Mouse (Mus musculus) hindbrain, embryonic 15.5 days (tissue): Measurements from ENCODE around the gene Frmd6. TPM values are rescaled to one million over a fixed set of nuclear protein-coding genes. Genes with fewer than 3 reads are reported as not detected.

ENCODE experiments used
- ATAC-seq: fragments of 200-750 bp; cut with Nextera tagmentation; 2 replicates; pipeline ENCODE4 v1.8.0; 2017; ENCODE audit warnings: low read depth, moderate number of reproducible peaks, moderate TSS enrichment; ENCODE audit not compliant: low FRiP score
- H3K27ac ChIP-seq: fragments of 300-500 bp; sonication (generic); replicated peaks from 2 replicates; pipeline ENCODE4 v1.5.1; 2015; ENCODE audit warnings: mild to moderate bottlenecking, inconsistent platforms
- H3K27me3 ChIP-seq: fragments of 300-500 bp; sonication (generic); 2 replicates; pipeline ENCODE4 v1.6.1; 2015; ENCODE audit warnings: control low read depth, inconsistent platforms
- H3K36me3 ChIP-seq: fragments of 300-500 bp; sonication (generic); 2 replicates; pipeline ENCODE4 v1.6.1; 2015; ENCODE audit warnings: control low read depth, inconsistent platforms
- H3K4me1 ChIP-seq: fragments of 300-500 bp; sonication (generic); replicated peaks from 2 replicates; pipeline ENCODE4 v1.6.1; 2015; ENCODE audit warnings: control low read depth, inconsistent platforms
- H3K4me2 ChIP-seq: fragments of 300-500 bp; sonication (generic); 2 replicates; pipeline ENCODE4 v1.6.1; 2015; ENCODE audit warnings: moderate library complexity, mild to moderate bottlenecking, inconsistent platforms
- H3K4me3 ChIP-seq: fragments of 300-500 bp; sonication (generic); 2 replicates; pipeline ENCODE4 v1.5.1; 2015; ENCODE audit warnings: mild to moderate bottlenecking, inconsistent platforms
- H3K9ac ChIP-seq: fragments of 300-500 bp; sonication (generic); 2 replicates; pipeline ENCODE4 v1.6.1; 2015; ENCODE audit warnings: inconsistent platforms
- H3K9me3 ChIP-seq: fragments of 300-500 bp; sonication (generic); 2 replicates; pipeline ENCODE4 v1.6.1; 2016; ENCODE audit warnings: control low read depth, inconsistent platforms
- WGBS: fragments of 180-500 bp; shearing (Covaris S2); methylation state at CpG from one replicate; pipeline ENCODE4 v1.1.7; 2015; 5-methylcytosine and 5-hydroxymethylcytosine counted together
- polyA plus RNA-seq: library from polyadenylated mRNA; unstranded; fragments of >200 nt; fragmentation: Nextera tagmentation; extraction: Ambion mirVana; gene quantifications from 2 replicates; pipeline ENCODE4 v1.2.1, GENCODE M21; 2015

Gene Frmd6
- polyA plus RNA-seq, 1 experiment from 2014 or later: 8.9 TPM

DNA sequence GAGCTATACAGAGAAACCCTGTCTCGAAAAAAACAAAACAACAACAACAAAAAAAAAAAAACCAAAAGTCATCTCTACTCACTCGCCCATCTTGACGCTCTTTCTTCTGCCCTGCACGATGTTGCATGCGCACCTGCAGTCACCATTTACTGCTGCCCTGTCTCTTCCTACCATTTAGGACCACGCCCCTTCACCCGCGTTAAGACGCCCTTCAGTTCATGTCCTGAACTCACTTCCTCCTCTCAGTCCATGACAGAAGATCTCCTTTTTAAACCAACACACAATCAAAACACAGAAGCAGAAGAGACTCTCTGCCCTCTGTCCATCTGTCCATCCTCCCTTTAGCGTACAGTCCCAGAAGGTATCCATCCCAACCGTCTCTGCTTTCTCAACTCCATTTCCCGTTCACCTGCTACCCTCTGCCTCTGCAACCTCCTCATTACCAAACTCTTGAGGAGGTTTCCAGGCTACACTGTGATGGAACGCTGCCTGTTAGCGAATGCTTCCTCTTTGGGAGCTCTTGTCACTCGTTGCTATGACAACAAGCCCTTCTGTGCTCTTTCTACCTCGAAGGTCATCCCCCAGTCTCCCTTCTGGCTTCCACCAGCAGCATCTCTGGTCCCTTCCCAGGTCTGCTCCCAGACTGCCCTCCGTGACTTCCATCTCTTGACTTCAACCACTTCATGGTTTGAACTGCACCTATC, 86.5 kb downstream of the Frmd6 start:
- H3K27ac ChIP-seq: no peak overlapping the region
- H3K27me3 ChIP-seq: no peaks in the 10 kb centered on the region
- no peaks in the 10 kb centered on the region for H3K36me3 ChIP-seq
- H3K9me3 ChIP-seq: no peaks in the 10 kb centered on the region
- no peak overlapping the region for H3K9ac ChIP-seq
- H3K4me1 ChIP-seq: 0 out of 2 replicates have a peak, but pooled peaks cover 3% of the 10 kb centered on the region
- no peak for ATAC-seq
- no peak overlapping the region for H3K4me3 ChIP-seq
- WGBS: 62% methylated on average over 17 of the region's 17 CpGs
- no peak overlapping the region for H3K4me2 ChIP-seq

GRCm38 (mm10) chr12:70913429-70913828, 88.1 kb downstream of the Frmd6 start:
- no peak for ATAC-seq
- H3K36me3 ChIP-seq: no peaks in the 10 kb centered on the region
- H3K9ac ChIP-seq: no peak overlapping the region
- H3K9me3 ChIP-seq: no peaks in the 10 kb centered on the region
- H3K27me3 ChIP-seq: no peaks in the 10 kb centered on the region
- H3K4me3 ChIP-seq: no peak overlapping the region
- H3K4me2 ChIP-seq: no peak overlapping the region
- WGBS: 60% methylated on average over 3 of the region's 3 CpGs
- 0 out of 2 replicates have a peak, but pooled peaks cover 3% of the 10 kb centered on the region for H3K4me1 ChIP-seq
- no peak overlapping the region for H3K27ac ChIP-seq

DNA sequence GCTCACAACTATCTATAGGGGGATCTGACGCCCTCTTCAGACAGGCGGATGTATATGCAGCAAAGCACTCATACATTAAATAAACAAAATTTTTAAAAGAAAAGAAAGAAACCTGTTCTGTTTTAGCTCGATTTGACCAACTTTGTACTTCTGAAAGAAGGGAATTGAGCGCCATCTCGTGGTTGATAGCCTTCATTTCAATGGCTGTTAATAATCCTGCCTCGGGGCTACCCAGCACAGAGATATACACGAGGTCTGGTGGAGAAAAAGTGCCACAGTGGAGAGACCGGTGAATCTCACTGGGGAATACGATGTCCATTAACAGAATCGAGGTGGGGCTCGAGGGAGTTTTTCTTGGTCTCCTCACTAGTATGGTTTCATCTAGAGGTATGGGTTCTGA, 89.1 kb downstream of the Frmd6 start:
- no peaks in the 10 kb centered on the region for H3K27me3 ChIP-seq
- H3K4me2 ChIP-seq: no peak overlapping the region
- H3K9me3 ChIP-seq: no peaks in the 10 kb centered on the region
- 55% methylated on average over 11 of the region's 11 CpGs for WGBS
- no peak overlapping the region for H3K27ac ChIP-seq
- 0 out of 2 replicates have a peak, but pooled peaks cover 3% of the 10 kb centered on the region for H3K4me1 ChIP-seq
- no peak for ATAC-seq
- H3K36me3 ChIP-seq: no peaks in the 10 kb centered on the region
- H3K4me3 ChIP-seq: no peak overlapping the region
- H3K9ac ChIP-seq: no peak overlapping the region

DNA sequence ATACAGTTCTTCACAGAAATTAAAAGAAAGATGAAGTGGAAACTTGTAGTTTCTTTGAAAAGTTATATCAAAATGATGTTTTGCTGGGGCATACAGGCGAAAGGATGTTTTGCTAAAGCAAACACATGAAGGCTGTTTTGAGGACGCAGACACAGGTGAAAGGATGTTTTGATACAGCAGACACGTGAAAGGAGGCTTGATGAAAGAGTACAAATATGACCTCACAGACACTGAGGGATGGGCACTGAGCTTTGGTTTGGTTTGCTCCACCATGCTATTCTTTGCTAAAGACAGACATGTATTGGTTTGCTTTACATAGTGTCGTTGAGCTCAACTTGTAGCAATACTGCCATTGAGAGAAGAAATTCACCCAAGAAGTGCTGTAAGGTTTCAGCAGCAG, 104.5 kb downstream of the Frmd6 start:
- Histone ChIP-seq H3K4me3 (no peak overlapping the region), H3K4me2 (no peak overlapping the region), H3K9me3 (no peaks in the 10 kb centered on the region), H3K27me3 (no peaks in the 10 kb centered on the region), H3K4me1 (no peaks in the 10 kb centered on the region), H3K27ac (no peak overlapping the region), H3K36me3 (no peaks in the 10 kb centered on the region), H3K9ac (no peak overlapping the region)
- WGBS: 90% methylated on average over 4 of the region's 4 CpGs
- no peak for ATAC-seq

GRCm38 (mm10) chr12:70937150-70937549, 111.8 kb downstream of the Frmd6 start:
- 21% methylated on average over 10 of the region's 12 CpGs for WGBS
- Histone ChIP-seq H3K36me3 (peaks cover 7% of the 10 kb centered on the region; the same call in 1 of the 2 replicates), H3K9ac (peak overlapping the region; percentile 87), H3K27me3 (no peaks in the 10 kb centered on the region), H3K9me3 (no peaks in the 10 kb centered on the region), H3K4me2 (peak overlapping the region; percentile 61), H3K27ac (peak overlapping the region; percentile 88), H3K4me3 (peak overlapping the region; percentile 87), H3K4me1 (peaks cover 11% of the 10 kb centered on the region)
- ATAC-seq: peak; percentile 27; the same call in 1 of the 2 replicates

GRCm38 (mm10) chr12:70937571-70938384, 112.5 kb downstream of the Frmd6 start, which contains the start of gene Actr10:
TSS of gene Actr10 (plus strand) at chr12:70937857.
- peaks cover 12% of the 10 kb centered on the region for H3K36me3 ChIP-seq
- no peaks in the 10 kb centered on the region for H3K9me3 ChIP-seq
- H3K4me1 ChIP-seq: peaks cover 11% of the 10 kb centered on the region
- under 1% methylated on average over 59 of the region's 59 CpGs for WGBS
- H3K4me2 ChIP-seq: peak within 1 kb of the TSS; percentile 61
- no peaks in the 10 kb centered on the region for H3K27me3 ChIP-seq
- peak within 1 kb of the TSS; percentile 87 for H3K4me3 ChIP-seq
- peak; percentile 96 for ATAC-seq
- H3K27ac ChIP-seq: peak within 1 kb of the TSS; percentile 88
- H3K9ac ChIP-seq: peak within 1 kb of the TSS; percentile 87

- 98% methylated on average over 7 of the region's 7 CpGs for WGBS
- no peak overlapping the region for H3K9ac ChIP-seq
- no peak overlapping the region for H3K27ac ChIP-seq
- H3K4me3 ChIP-seq: no peak overlapping the region
- H3K9me3 ChIP-seq: no peaks in the 10 kb centered on the region
- H3K4me2 ChIP-seq: no peak overlapping the region
- H3K4me1 ChIP-seq: peaks cover 11% of the 10 kb centered on the region
- peaks cover 31% of the 10 kb centered on the region for H3K36me3 ChIP-seq
- no peak for ATAC-seq
- no peaks in the 10 kb centered on the region for H3K27me3 ChIP-seq
Measured at GRCm38 (mm10) chr12:70940806-70941205, 115.5 kb downstream of the Frmd6 start.

- Histone ChIP-seq H3K9me3 (no peaks in the 10 kb centered on the region), H3K27ac (no peak overlapping the region), H3K27me3 (no peaks in the 10 kb centered on the region), H3K9ac (no peak overlapping the region), H3K4me1 (peaks cover 6% of the 10 kb centered on the region), H3K4me2 (no peak overlapping the region), H3K4me3 (no peak overlapping the region), H3K36me3 (peaks cover 52% of the 10 kb centered on the region)
- WGBS: 95% methylated on average over 5 of the region's 5 CpGs
- no peak for ATAC-seq
Measured at GRCm38 (mm10) chr12:70944181-70944580, 118.9 kb downstream of the Frmd6 start.

DNA sequence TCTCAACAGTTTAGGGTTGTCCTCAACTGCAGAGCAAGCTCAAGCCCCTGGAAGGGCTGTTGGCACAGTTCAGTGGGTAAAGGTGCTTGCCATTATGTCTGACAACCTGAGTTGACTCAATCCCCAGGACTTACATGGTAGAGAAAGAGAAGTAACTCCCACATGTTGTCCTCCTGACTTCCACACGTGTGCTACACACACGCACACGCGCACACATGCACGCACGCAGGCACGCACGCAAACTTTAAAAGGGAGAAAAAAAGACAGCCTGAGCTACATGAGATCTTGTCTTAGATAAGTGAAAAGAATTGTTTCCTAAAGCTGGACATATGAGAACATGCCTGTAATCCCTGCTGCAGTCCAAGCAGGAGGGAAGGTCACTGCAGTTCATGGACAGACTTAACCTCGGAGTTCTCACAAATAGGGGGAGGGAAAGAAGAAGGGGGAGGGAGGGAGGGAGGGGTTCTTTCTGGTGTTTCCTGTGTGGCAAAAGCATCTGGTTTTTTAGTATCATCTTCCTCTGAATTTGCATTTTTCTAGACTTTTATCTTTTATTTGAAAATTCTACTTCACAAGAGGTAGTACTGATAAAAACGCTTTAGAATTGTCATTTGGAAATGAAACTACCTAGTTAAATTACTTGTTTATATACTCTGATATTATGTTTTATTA, 121.4 kb downstream of the Frmd6 start:
- Histone ChIP-seq H3K4me3 (no peak overlapping the region), H3K27ac (no peak overlapping the region), H3K9ac (no peak overlapping the region), H3K27me3 (no peaks in the 10 kb centered on the region), H3K9me3 (no peaks in the 10 kb centered on the region), H3K36me3 (peaks cover 61% of the 10 kb centered on the region), H3K4me2 (no peak overlapping the region), H3K4me1 (no peaks in the 10 kb centered on the region)
- WGBS: 94% methylated on average over 10 of the region's 10 CpGs
- ATAC-seq: no peak
